Mouse (Mus musculus) common myeloid progenitor, adult 5-6 weeks (primary cell): ENCODE data around the gene Slc12a8. TPM values are rescaled to one million over a fixed set of nuclear protein-coding genes. Genes with fewer than 3 reads are reported as not detected.

Source experiments
- ATAC-seq: replicated peaks from 2 replicates; pipeline ENCODE4 v1.8.0; 2016; ENCODE audit warnings: low read depth, mild to moderate bottlenecking, moderate TSS enrichment, inconsistent platforms; ENCODE audit not compliant: poor library complexity, severe bottlenecking
- total RNA-seq: library from RNA; stranded (forward); fragments of 200-1000, 187-1606 nt; gene quantifications from 2 replicates; pipeline ENCODE4 v1.2.3, GENCODE M21; 2017

Gene Slc12a8
- total RNA-seq, 1 experiment from 2014 or later: not detected

DNA sequence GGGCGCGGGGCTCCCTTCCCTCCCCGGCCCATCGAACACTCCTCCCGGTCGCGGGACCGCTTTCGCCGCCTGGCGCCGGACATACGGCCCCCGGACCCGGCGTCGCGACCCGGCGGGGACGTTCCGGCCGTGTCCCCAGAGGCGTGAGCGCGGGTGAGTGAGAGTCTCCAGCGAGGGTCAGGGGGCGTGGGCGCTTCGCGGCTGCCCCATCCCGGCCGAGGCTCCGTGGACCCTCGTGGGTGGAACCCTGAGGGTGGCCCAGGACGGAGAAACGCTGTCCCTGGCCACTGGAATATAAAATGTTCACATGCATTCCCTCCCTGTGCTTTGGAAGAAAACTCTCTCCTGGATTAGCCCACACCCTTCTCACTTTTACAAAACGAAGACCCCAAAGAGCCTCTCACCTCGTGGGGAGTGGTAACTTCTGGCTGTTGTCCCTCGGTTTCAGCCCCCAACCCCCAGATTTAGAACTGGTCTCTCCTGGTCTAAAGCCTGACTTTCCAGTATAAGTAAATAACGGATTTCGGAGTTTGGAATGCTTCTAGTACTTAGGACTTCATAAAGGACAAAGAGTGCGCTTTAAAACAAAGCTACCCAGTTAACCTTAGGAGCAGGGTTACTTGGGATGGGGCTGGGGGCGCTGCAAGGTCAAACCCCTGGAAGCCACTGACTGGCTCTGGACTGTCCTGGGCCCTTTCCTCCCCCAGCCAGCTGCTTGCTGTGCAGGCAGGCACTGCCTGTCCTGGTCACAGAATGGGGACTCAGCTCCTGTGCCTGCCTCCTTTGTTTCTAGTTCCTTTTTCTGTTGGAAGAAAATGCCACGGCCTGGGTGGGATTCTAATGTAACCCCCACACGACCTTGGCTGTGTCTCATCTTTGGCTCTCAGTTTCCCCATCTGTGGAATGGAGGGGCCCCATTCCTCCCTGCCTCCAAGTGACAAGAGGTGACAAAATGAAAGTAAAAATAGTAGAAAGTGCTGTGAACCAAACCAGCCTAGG is 167.9 kb downstream of the Slc12a8 start:
- ATAC-seq: peak; percentile 42

DNA sequence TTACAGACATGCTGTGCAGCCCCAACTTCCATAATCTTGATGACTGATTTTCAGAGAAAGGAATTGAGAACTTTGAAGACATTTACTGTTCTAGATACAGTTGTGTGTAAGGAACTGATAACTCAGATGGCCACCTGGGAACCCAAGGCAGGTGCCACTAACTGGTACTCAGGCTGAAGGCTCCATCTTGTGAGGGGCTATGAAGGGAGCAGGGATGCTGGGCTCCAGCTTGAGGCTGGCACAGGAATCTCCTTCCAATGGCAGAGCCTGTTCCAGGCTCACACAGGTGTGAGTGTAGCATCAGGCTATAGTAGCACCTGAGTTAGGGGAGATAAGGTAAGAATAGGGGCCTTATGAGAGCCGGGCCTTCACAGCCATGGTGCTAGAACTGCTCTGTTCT is 168.9 kb downstream of the Slc12a8 start:
- no peak for ATAC-seq

DNA sequence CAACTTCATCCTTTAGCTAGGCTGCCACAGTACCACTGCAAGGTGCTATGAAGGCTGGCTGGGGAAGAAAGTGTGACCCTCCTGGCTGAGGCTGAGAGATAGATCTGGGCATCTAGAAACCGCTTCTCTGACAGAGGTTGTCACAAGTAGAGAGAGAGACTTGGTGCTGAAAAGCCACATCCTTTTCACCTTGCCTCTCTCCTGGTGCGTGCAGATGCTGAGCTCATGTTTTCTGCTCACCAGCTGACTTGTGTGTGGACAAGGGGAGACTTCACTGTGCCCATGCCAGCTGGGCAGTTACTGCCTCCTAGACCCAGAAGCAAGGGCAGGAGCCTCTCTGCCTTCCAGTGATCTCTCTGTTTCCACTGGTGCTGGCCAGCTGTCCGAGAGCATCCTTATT is 170.6 kb downstream of the Slc12a8 start:
- no peak for ATAC-seq

DNA sequence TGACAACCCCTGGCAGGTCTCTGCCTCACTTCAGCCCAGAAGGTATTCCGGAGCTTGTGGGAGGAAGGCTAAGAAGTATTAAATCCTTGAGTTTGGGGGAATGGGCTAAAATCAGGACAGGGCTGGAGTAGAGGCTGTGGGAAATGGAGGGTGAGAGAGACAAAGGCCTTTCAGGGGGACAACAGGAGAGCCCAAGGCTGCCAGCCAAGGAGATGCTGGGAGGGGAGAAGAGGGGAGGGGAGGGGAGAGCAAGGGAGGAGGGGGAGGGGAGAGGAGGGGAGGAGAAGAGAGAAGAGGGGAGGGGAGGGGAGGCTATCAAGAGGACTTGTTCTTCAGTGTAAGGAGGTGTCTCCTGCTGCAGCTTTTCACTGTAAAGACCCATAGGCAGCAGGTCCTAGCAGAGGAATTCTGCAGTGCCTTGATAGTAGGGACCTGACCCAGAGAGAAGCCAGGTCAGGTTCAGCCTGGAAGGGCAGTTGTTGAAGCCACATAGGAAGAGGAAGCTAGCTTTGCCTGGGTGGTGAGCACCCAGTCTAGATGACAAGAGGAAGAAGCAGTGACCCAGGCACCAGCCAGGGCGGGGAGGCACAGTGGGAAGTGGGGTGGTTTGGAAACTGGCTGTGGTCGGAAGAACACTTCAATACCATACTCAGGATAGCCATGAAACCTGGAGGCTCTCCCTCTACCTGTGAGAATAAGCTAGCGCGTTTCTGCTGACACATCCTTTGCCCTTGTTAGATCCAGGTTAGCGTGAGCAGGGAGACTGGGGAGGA is 174.0 kb downstream of the Slc12a8 start:
- ATAC-seq: peak; percentile 78

DNA sequence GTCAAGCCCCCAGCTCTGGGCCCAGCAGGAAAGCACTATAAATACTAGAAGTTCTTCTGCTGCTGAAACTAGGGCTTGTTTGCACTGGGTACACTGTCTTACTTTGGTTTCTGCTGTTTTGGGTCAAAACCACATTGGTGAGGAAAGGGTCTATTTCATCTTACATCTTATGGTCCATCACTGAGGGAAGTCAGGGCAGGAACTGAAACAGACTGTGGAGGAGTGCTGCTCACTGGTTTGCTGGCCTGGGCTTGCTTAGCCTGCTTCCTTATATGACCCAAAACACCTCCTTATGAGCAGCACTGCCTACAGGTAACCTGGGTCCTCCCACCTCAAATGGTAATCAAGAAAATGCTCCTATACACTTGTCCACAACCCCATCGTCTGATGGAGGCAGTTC is 176.4 kb downstream of the Slc12a8 start:
- ATAC-seq: no peak

DNA sequence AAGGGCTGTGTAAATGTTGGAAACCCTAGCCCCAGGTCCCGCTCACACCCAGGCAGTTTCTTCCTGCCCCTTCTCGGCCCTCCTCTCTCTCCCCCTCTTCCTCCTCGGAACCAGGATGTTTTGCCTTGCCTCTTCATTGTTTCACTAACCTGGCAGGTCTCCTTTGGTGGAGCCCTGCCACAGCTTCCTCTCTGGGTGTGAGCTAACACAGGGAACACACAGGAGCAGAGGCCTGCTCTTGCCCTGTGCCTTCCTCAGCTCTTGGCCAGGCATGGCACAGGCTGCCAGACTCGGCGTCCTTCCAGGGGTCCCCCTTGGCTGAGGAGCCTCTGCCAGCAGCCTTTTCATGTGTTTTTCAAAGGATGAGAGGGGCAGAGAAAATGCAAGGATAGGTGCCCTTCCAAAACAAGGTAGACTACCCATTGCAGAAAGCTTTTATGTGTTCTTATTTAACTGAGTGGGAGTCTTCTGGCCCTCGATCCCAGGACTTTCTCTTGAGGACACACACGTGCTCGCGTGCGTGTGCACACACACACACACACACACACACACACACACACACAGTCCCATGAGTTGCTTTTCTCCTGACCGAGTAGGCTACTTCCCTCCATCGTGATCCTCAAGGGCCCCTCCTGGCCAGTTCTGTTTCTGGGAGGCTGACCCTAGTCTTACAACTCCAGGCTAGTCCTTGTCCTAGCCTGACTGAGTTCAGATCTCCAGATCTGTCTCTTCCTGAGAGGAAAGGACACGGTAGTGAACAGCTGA is 179.9 kb downstream of the Slc12a8 start:
- ATAC-seq: peak; percentile 39; the same call in 1 of the 2 replicates

DNA sequence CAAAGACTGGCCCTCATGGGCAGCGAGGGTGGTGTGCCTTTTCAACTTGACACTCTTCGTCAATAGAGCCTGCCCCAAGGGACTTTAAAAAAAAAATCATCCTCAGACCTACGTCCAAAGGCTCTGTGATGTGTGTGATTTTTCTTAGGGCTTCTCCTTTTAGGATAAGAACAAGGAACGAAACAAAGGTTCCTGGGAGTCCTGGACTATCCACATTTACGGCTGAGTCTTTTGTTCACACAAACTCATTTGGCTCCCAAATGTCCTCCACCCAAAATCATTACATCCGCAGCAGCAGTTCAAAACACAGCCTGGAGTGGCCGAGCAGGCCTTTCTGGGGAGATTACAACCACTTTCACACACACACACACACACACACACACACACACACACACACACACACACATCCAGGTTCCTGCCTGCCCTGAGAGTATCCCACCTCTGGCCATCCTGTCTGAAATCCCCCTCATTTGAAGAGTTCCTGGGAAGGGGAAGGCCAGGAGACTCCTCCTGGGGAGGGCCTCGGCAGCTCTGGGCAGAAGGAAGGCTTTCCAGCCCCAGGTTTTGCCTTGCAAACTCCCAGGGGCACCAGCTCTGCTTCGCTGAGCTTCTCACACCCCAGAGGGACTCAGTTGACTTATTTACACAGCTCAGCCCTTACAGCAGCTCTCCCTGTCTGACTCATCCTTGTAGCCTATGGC is 180.6 kb downstream of the Slc12a8 start:
- no peak for ATAC-seq

DNA sequence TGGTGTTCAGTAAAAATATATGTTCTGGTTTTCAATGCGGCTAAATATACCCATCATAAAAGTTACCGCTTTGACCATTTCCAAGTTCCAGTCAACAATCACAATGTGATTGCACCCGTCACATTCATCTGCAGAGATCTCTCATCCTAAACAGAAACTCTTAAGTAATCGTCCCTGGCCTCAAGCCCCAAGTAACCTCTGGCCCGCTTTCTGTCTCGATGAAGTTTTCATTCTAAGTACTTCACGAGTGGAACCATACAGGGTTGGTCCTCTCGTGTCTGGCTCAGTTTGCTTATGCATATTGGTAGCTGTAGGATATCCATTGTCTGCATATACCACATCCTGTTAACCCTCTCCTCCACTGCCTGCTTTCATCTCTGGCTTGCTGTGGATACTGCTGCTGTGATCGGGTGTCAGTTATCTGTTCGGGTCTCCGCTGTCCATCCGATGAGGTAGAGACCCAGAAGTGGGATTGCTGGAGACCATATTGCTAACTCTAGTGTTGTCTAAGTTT is 181.2 kb downstream of the Slc12a8 start:
- no peak for ATAC-seq

DNA sequence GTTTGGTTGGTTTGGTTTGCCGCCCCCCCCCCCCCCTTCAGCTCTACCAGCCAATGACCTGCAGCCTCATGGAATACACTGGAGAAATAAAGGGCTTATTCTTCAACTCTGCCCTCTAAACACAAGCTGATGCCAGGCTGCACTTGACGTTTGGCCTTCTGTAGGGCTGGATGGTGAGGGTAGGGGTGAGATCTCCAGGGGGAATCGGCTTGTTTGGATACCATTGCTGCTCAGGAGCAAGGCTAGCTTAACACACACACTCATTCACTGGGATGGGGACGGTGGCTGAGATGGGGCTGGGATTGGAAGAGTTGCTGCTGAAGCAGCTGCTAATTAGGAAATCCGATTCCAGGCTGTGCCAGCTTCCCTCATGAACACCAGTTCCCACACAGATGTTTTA is 183.5 kb downstream of the Slc12a8 start:
- no peak for ATAC-seq

DNA sequence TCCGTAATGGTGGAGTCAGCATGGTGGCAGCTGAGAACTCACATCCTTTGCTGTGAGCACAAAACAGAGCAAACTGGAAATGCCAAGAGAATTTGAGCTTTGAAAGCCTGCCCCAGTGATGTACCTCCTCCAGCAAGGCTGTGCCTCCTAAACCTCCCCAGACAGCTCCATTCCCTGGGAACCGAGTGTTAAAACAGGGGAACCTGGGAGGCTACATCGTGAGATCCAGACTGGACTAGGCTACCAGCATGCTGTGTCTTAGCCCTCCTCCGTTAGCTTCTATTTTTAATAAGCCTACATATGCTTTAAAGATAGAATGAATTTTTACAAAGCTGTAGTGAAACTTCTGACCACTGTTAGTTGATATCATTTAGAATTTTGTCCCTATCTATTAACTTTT is 184.7 kb downstream of the Slc12a8 start:
- no peak for ATAC-seq

DNA sequence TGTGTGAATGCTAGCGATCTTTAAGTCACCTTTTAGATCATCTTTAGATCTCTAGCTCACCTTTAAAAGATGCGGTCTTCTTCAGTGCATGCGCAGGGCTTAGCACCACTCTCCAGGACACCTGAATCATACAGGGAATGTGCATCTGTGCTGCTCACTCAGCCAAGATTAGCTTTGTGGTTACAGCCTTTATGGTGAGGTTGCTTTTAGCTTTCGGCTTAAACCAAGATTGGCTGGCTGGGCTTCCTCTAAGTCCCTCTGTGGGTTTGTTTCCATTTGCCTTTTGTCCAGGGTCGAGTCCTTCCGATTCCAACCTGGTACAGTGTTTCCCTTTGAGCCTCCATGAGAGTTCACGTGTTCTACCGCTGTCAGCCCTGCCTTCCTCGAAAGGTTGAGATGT is 187.2 kb downstream of the Slc12a8 start:
- ATAC-seq: no peak

DNA sequence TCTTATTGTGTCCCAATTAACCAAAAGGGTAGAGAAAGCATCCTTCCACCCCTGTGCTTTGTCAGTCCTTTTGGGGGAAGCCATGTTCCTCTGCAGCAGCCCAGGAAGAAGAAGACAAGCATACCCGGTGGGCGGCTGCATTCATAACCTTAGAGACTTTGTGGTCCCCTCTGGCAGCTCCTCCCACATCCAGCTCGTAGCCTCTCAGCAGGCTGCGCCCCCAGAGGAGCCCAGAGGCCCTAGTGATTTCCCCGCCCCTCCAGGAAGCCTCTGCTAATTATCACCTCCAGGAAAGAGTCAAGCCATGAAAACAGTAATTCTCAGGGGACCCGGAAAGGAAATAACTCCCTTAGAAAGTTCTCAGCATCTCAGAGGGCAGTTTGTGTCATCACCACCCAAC is 188.1 kb downstream of the Slc12a8 start:
- no peak for ATAC-seq

DNA sequence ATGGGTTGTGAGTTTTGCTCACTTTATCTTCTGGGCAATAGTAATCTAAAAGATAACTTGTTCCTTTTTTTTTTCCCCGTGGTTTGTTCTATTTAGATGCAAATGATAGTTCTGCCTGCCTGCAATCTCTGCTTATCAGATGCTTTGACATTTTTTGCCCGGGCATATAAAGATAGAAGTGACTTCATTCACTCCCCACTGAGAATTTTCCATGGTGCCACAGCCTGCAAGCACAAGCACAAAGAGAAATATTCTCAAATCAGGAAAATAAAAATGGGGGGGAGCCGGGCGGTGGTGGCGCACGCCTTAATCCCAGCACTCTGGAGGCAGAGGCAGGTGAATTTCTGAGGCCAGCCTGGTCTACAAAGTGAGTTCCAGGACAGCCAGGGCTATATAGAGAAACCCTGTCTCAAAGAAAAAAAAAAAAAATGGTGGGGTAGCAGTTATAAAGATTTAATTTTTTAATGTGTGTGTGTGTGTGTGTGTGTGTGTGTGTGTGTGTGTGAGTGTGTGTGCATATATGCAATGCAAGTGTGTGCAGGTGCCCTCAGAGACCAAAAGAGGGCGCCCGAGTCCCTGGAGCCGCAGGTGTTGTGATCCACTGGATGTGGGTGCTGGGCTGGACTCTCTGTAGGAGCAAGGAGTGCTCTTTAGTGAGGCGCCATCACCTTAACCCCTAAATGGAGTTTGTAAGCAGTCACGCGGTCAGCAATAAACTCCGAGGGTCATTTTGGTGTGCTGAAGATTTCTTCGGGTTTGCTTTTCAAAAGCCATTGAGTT is 189.2 kb downstream of the Slc12a8 start:
- ATAC-seq: no peak

DNA sequence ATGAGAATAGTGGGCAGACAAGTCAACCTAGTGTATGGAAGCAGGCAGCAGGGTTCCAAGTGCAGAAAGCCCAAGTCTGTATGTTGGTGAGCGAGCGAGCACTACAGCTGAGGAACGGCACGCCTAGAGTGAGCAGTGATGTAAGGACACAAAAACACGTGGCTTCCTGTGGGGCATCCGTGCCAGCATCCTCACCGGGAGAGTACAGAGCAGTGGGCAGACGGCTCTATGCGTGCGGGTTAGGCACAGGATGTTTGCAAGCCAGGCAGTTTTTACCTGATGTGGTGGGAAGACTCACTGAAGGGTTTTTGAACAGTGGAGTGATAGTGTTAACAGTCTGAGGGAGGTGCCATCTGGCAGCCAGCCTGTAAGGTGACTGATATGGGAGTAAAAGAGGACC is 190.9 kb downstream of the Slc12a8 start:
- ATAC-seq: no peak

DNA sequence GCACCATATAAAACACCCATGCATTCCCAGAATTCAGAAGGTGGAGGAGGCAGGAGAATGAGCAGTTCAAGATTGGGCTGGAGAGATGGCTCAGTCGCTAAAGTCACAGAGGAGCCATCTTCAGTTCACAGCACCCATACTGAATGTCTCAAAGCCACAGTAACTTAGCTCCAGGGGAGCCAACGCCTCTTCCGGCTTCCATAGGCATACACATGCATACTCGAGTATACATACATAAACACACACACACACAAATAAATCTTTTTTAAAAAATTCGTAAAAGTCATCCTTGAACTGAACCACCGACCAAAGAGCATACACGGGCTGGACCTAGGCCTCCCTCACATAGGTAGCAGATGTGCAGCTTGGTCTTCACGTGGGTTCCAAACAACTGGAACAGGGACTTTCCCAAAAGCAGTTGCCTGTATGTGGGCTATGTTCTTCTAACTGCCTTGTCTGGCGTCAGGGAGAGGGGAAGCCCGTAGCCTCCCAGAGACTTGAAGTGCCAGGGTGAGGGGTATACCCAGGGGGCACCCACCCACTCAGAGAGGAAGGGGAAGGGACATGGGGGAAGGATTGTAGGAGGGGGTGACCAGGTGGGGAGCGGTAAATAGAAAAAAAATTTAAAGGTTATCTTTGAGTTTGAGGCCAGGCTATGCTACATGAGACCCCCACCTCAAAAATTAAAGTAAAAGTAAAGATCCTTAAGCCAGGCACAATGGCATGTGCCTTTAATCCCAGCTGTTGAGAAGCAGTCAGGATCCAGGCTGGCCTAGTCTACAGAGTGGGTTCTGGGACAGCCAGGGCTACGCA is 191.7 kb downstream of the Slc12a8 start:
- no peak for ATAC-seq
